Mouse (Mus musculus): ENCODE measurements at regions not wholly inside any gene's neighbourhood (a gene's known extent, or its start where the extent isn't known, plus 50 kb on each side); places are given as distances from the start of the nearest gene placed in this dataset.

- TF ChIP-seq CTCF (IDR thresholded peaks at IDR 0.05; ENCODE audit: low read depth) (no peak), EP300 (IDR thresholded peaks at IDR 0.05; ENCODE audit: low read depth) (no peak)
These were observed 1049.4 kb downstream of the Rapgef2 start for GRCm38 (mm10) chr3:78236920-78237319.
